Mouse (Mus musculus) CH12.LX (cell line): ENCODE results near the gene Dab1. TPM values are rescaled to one million over a fixed set of nuclear protein-coding genes. Genes with fewer than 3 reads are reported as not detected.

Experiments
- DNase-seq: peaks from one replicate; pipeline ENCODE4 v3.0.0-alpha.2; 2013; ENCODE audit errors: extremely low read depth
- H3K27ac ChIP-seq: 2 replicates; pipeline ENCODE4 v1.5.1; 2012; ENCODE audit warnings: low read depth, mild to moderate bottlenecking, control low read depth, moderate library complexity; ENCODE audit not compliant: insufficient read depth
- H3K27me3 ChIP-seq: replicated peaks from 2 replicates; pipeline ENCODE3; 2012; ENCODE audit warnings: inconsistent platforms
- H3K36me3 ChIP-seq, 2 experiments: replicated peaks in 1 of 2; 2 replicates each; pipeline versions ENCODE3 to v1.6.1; 2012; ENCODE audit warnings: inconsistent platforms in 1 of 2, low read length in 1 of 2, mild to moderate bottlenecking in 1 of 2, mixed read lengths in 1 of 2, moderate library complexity in 1 of 2; ENCODE audit not compliant: control insufficient read depth in 1 of 2, insufficient read depth in 1 of 2
- H3K4me1 ChIP-seq, 2 experiments: 2 replicates each; pipeline ENCODE4 v1.6.1; 2012; ENCODE audit warnings: inconsistent platforms in 1 of 2, moderate library complexity in 1 of 2; ENCODE audit not compliant: insufficient read depth in 2 of 2, control insufficient read depth in 1 of 2
- H3K4me2 ChIP-seq: 2 replicates; pipeline ENCODE4 v1.6.1; 2012; ENCODE audit warnings: low read depth, mild to moderate bottlenecking, control low read depth; ENCODE audit not compliant: poor library complexity, insufficient read depth, severe bottlenecking
- H3K4me3 ChIP-seq, 3 experiments: fragments of 150-350 bp in 1 of 3; sonication (generic) in 1 of 3; replicated peaks in 1 of 3; 2 replicates each; pipeline versions ENCODE3 to v1.5.1; 2011 to 2012; ENCODE audit warnings: low read depth in 2 of 3, low read length in 2 of 3, mild to moderate bottlenecking in 2 of 3, moderate library complexity in 2 of 3, control low read depth in 1 of 3, improper control_type of control experiment in 1 of 3, inconsistent platforms in 1 of 3, mixed read lengths in 1 of 3; ENCODE audit not compliant: poor library complexity in 1 of 3
- H3K79me2 ChIP-seq: replicated peaks from 2 replicates; pipeline ENCODE4 v1.6.1; 2012; ENCODE audit warnings: mild to moderate bottlenecking, moderate library complexity; ENCODE audit not compliant: control insufficient read depth, poor library complexity, insufficient read depth, severe bottlenecking; ENCODE audit errors: extremely low read depth
- H3K9ac ChIP-seq: 2 replicates; pipeline ENCODE4 v1.6.1; 2012; ENCODE audit warnings: low read depth, mild to moderate bottlenecking, control low read depth, moderate library complexity; ENCODE audit not compliant: insufficient read depth
- H3K9me3 ChIP-seq: replicated peaks from 2 replicates; pipeline ENCODE3; 2012; ENCODE audit warnings: low read length, inconsistent platforms, mixed read lengths
- BHLHE40 ChIP-seq: IDR thresholded peaks from 2 replicates; pipeline ENCODE4 v1.6.1; 2011; ENCODE audit warnings: mild to moderate bottlenecking, low read depth, low read length, improper control_type of control experiment
- CHD2 ChIP-seq: IDR thresholded peaks from 2 replicates; pipeline ENCODE4 v1.6.1; 2011; ENCODE audit warnings: low read length, improper control_type of control experiment
- E2F4 ChIP-seq: IDR thresholded peaks from 2 replicates; pipeline ENCODE4 v1.6.1; 2011; ENCODE audit warnings: low read depth, low read length, improper control_type of control experiment; ENCODE audit not compliant: insufficient replicate concordance
- EP300 ChIP-seq: IDR thresholded peaks from 2 replicates; pipeline ENCODE4 v1.6.1; 2011; ENCODE audit warnings: low read length, improper control_type of control experiment
- ETS1 ChIP-seq: conservative IDR thresholded peaks from 2 replicates; pipeline ENCODE4 v1.6.1; 2012; ENCODE audit warnings: low read depth, mild to moderate bottlenecking, inconsistent platforms, low read length, improper control_type of control experiment, moderate library complexity
- HCFC1 ChIP-seq: IDR thresholded peaks from 2 replicates; pipeline ENCODE4 v1.6.1; 2012; ENCODE audit warnings: low read depth, mild to moderate bottlenecking, inconsistent platforms, low read length, improper control_type of control experiment
- IRF4 ChIP-seq: IDR thresholded peaks from 2 replicates; pipeline ENCODE4 v1.6.1; 2014; ENCODE audit warnings: low read depth, mild to moderate bottlenecking, inconsistent platforms, low read length, improper control_type of control experiment
- JUN ChIP-seq: IDR thresholded peaks from 2 replicates; pipeline ENCODE4 v1.6.1; 2011; ENCODE audit warnings: low read depth, mild to moderate bottlenecking, low read length, improper control_type of control experiment, moderate library complexity; ENCODE audit not compliant: insufficient read depth
- JUND ChIP-seq: conservative IDR thresholded peaks from 2 replicates; pipeline ENCODE4 v1.6.1; 2011; ENCODE audit warnings: low read depth, low read length, improper control_type of control experiment
- KAT2A ChIP-seq: IDR thresholded peaks from 2 replicates; pipeline ENCODE4 v1.6.1; 2012; ENCODE audit warnings: low read length, improper control_type of control experiment, inconsistent platforms; ENCODE audit not compliant: insufficient replicate concordance
- MEF2A ChIP-seq: IDR thresholded peaks from 2 replicates; pipeline ENCODE4 v1.6.1; 2014; ENCODE audit warnings: low read depth, mild to moderate bottlenecking, inconsistent platforms, low read length, improper control_type of control experiment, borderline replicate concordance
- MXI1 ChIP-seq: IDR thresholded peaks from 2 replicates; pipeline ENCODE4 v1.6.1; 2011; ENCODE audit warnings: mild to moderate bottlenecking, low read depth, low read length, improper control_type of control experiment
- NRF1 ChIP-seq: IDR thresholded peaks from 2 replicates; pipeline ENCODE4 v1.6.1; 2014; ENCODE audit warnings: low read depth, mild to moderate bottlenecking, inconsistent platforms, low read length, improper control_type of control experiment, moderate library complexity
- PAX5 ChIP-seq: IDR thresholded peaks from 2 replicates; pipeline ENCODE4 v1.6.1; 2012; ENCODE audit warnings: low read length, inconsistent platforms, mixed read lengths
- POLR2A ChIP-seq: IDR thresholded peaks from 2 replicates; pipeline ENCODE4 v1.6.1; 2011; ENCODE audit warnings: low read depth, mild to moderate bottlenecking, improper control_type of control experiment, low read length
- POLR2AphosphoS2 ChIP-seq: IDR thresholded peaks from 2 replicates; pipeline ENCODE4 v1.6.1; 2011; ENCODE audit warnings: low read depth, low read length, improper control_type of control experiment
- RAD21 ChIP-seq: IDR thresholded peaks from 2 replicates; pipeline ENCODE4 v1.6.1; 2011; ENCODE audit warnings: low read depth, mild to moderate bottlenecking, low read length, improper control_type of control experiment, moderate library complexity
- RCOR1 ChIP-seq: conservative IDR thresholded peaks from 2 replicates; pipeline ENCODE4 v1.6.1; 2012; ENCODE audit warnings: low read depth, mild to moderate bottlenecking, inconsistent platforms, low read length, improper control_type of control experiment
- SIN3A ChIP-seq: IDR thresholded peaks from 2 replicates; pipeline ENCODE4 v1.6.1; 2012; ENCODE audit warnings: low read length, improper control_type of control experiment, inconsistent platforms
- TBP ChIP-seq: conservative IDR thresholded peaks from 2 replicates; pipeline ENCODE4 v1.6.1; 2011; ENCODE audit warnings: low read depth, low read length, improper control_type of control experiment
- UBTF ChIP-seq: IDR thresholded peaks from 2 replicates; pipeline ENCODE4 v1.6.1; 2012; ENCODE audit warnings: low read depth, mild to moderate bottlenecking, inconsistent platforms, low read length, improper control_type of control experiment, moderate library complexity
- USF2 ChIP-seq: conservative IDR thresholded peaks from 2 replicates; pipeline ENCODE4 v1.6.1; 2011; ENCODE audit warnings: low read depth, low read length, improper control_type of control experiment
- ZKSCAN1 ChIP-seq: IDR thresholded peaks from 2 replicates; pipeline ENCODE4 v1.6.1; 2012; ENCODE audit warnings: low read depth, inconsistent platforms, low read length, improper control_type of control experiment, borderline replicate concordance
- ZMIZ1 ChIP-seq: IDR thresholded peaks from 2 replicates; pipeline ENCODE4 v1.6.1; 2012; ENCODE audit warnings: low read depth, mild to moderate bottlenecking, inconsistent platforms, low read length, improper control_type of control experiment
- dilution Hi-C: fragments of 300-500 bp; cut with MboI; formaldehyde crosslinking; loops from 2 replicates; pipeline ENCODE4 v1.14.3; 2020; ENCODE audit warnings: low sequenced_read_pairs; ENCODE audit not compliant: extremely low pct_unique_long_range_greater_than_20kb, extremely low pct_ligation_motif_present
- in situ Hi-C: fragments of 300-500 bp; cut with MboI; formaldehyde crosslinking; loops from 3 replicates; pipeline ENCODE4 v1.14.3; 2019; ENCODE audit warnings: low sequenced_read_pairs, low pct_ligation_motif_present, low pct_unique_long_range_greater_than_20kb, mixed read lengths
- polyA plus RNA-seq: library from polyadenylated mRNA; unstranded; fragments of >175 nt; gene quantifications from 2 replicates; pipeline ENCODE4 v1.2.1, GENCODE M21; 2012; ENCODE audit warnings: low read depth; ENCODE audit not compliant: insufficient read length
- total RNA-seq, 2 experiments: library from RNA; depleted of rRNA; stranded (reverse); fragments of 300-350 nt in 1 of 2; fragments of >200 nt in 1 of 2; gene quantifications; 2 replicates each; pipeline ENCODE4 v1.2.3; 2012 to 2014

The Dab1 gene
- total and polyA plus RNA-seq, 3 experiments, result not detected

- Histone ChIP-seq H3K36me3 (no peaks in the 10 kb centered on the region), H3K4me2 (no peak overlapping the region), H3K27me3 (no peaks in the 10 kb centered on the region), H3K9me3 (peaks cover 23% of the 10 kb centered on the region), H3K4me3 (no peak overlapping the region), H3K4me1 (no peaks in the 10 kb centered on the region), H3K27ac (no peak overlapping the region), H3K9ac (no peak overlapping the region), H3K79me2 (no peaks in the 10 kb centered on the region)
- no peak for DNase-seq
- dilution Hi-C loops, result no loop called here
- in situ Hi-C loops, result no loop called here
- TF ChIP-seq MXI1 (no peak), JUN (no peak), KAT2A (no peak), RAD21 (no peak), JUND (no peak), UBTF (no peak), MEF2A (no peak), CHD2 (no peak), POLR2A (no peak), ETS1 (no peak), TBP (no peak)
Observed at GRCm38 (mm10) chr4:104694188-104694587, 1075.0 kb downstream of the Dab1 start.

- Histone ChIP-seq H3K9ac (no peak overlapping the region), H3K4me2 (no peak overlapping the region), H3K27ac (no peak overlapping the region), H3K4me1 (no peaks in the 10 kb centered on the region), H3K27me3 (no peaks in the 10 kb centered on the region), H3K4me3 (no peak overlapping the region), H3K36me3 (no peaks in the 10 kb centered on the region), H3K9me3 (peaks cover 28% of the 10 kb centered on the region), H3K79me2 (no peaks in the 10 kb centered on the region)
- TF ChIP-seq POLR2AphosphoS2 (no peak), RAD21 (no peak), KAT2A (no peak), POLR2A (no peak), E2F4 (no peak), SIN3A (no peak), HCFC1 (no peak), PAX5 (no peak), MEF2A (no peak), TBP (no peak), IRF4 (no peak), NRF1 (no peak), BHLHE40 (no peak), EP300 (no peak), USF2 (no peak), ZKSCAN1 (no peak), ZMIZ1 (no peak), RCOR1 (no peak)
- in situ Hi-C loops, result no loop called here
- dilution Hi-C loops, result no loop called here
- DNase-seq, result no peak
Observed at GRCm38 (mm10) chr4:104696522-104696921, 1077.4 kb downstream of the Dab1 start.
